Mouse (Mus musculus) left cerebral cortex, adult 9 months (tissue): ENCODE measurements around the gene Cacng5.
A peak's percentile ranks its signal among the peaks of the same experiment; 100 is the strongest.

Source experiments
- DNase-seq, 2 experiments: peaks; one replicate each; pipeline ENCODE4 v3.0.0; 2022; ENCODE audit warnings: low spot score in 2 of 2

Gene Cacng5

DNA sequence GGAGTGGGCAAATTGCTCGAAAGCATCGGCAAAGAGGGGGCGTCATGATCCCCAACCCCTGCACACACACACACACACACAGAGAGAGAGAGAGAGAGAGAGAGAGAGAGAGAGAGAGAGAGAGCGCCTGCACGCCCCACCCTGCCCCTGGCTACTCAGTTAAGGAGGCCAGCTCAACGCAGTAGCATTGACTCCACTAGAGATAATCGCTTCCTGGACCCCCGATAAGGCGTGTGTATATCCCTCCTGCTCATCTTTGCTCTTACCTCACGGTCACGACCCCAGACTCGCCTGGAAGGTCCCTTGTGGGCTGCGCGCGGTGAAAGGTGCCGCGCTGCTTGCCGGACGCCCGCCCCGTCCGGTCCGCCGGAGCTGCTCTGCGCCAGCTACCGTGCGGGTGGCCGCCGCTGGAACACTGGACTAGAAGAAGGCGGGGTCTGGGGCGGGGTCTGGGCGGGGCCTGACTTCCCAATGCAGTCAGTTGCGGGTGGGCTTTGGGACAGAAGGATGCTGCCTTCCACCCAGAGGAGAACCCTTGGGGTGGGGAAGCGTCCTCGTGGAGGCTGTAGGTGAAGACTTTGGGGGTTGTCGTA, at the start of gene Cacng5:
Gene Cacng5, minus strand, starts transcription at position 422 of the 593 bp plus-strand sequence.
- DNase-seq: no peak

DNA sequence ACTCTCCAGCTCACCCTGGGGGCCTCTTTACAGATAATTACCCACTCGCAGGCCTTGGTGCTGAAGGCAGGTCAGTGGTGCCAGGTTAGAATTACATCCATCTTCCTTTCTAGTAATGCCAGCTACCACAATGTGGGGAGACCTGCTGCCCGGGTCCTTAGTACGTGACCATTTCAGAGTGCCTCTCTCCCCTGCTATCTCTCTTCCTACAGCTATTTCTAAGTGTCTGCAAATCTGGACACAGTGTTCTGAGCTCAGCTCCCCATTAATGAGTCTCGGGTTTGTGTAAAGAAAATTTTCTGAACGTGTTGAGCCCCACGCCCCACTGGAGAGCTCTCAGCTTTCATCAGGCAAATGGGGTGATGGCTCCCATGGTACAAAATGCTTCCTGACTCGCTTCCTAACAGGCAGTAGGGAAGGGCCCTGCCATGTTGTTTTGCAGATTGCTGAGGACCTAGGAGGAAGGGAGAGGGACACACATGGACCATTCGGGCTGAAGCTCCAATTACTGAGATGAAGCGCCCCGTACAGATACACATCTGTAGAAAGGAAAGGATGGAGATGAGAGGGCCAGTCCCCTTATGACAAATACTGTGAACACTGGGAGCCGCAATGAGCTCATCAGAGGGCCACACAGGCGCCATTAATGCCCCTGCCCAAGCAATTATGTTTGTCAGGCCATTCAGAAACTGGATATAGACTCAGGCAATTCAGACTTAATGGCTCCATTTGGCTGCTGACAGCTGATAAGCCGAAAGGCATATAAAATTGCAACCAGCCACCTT, 42.9 kb upstream of the Cacng5 start:
- DNase-seq: no peak

DNA sequence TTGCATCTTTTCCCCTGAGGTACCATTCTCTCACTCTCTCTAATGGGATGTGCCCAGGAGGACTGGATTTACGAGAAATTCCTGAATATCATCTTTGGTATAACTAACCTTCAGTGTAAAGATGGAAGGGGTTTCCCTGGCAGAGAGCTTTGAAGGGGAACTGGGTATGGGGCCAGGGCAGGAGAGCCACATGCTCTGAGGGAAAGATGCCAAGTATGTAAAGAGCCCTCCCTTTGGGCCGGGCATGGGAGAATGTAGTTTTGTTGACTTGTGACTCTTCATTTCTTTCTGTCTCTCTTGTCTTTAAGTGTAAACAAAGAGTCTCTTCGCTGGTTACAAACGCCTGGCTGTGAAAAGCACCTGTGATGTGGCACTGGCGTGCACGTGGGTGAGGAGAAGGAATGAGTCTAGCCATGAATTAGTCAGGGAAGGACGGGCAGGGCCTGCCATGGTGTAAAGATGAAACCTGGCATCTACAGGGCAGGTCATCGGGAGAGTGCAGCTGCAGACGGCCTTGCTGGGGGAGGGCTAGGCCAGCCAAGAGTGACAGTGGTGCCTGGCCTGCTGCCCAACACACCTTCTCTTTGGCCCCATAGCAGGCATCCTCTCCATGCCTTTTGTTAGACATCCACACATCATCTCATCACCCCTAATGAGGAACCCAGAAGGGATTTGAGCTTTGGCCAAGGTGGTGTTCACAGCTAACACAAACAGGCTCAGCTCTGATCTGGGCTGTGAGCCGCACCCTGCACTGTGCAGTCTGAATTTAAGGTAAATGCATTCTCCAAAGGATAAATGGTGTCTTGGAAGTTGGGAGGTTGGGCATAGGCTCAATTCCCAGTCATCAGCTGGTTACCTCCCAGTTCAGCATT, 40.6 kb upstream of the Cacng5 start:
- DNase-seq: no peak

DNA sequence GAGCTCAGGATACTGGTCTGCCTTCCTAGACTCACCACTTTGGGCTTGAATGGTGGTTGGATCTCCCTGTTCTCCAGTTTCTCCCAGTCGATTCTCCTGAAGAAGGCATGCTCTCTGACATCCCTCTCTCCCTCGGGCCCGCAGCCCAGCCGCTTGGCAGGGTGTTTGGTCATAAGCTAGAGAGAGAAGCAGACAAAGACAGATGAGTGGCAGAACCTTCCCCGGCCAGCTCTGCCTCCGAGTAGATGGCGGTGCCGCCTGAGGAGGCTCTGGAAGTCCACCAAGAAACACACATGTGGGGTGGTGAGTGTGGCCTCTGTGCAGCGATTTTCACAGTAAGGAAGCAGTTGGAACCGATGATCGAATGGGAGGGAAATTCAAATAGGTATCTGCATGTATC, 36.6 kb upstream of the Cacng5 start:
- DNase-seq: no peak

- DNase-seq: no peak
Measured at GRCm38 (mm10) chr11:107950658-107951057, 35.8 kb upstream of the Cacng5 start.

- no peak for DNase-seq
Measured at GRCm38 (mm10) chr11:107950211-107950610, 35.4 kb upstream of the Cacng5 start.

DNA sequence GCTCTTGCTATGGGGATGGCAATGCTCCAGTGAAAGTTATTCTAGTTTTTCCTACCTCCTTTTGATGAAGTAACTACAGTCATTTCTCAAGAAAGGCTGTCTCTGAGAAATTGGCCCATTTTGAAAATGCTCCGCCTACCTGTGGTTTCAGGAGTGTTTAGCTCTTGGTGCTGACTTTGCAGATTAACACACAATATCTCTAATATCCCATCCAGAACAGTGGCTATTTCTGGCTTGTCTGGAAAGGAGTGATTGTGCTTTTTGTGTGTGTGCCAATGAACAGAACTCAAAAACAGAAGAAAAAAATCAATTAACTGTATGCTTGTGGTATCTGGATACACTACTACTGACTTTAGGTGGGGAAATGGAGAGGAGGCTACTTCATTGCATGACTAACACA, 33.1 kb upstream of the Cacng5 start:
- no peak for DNase-seq

DNA sequence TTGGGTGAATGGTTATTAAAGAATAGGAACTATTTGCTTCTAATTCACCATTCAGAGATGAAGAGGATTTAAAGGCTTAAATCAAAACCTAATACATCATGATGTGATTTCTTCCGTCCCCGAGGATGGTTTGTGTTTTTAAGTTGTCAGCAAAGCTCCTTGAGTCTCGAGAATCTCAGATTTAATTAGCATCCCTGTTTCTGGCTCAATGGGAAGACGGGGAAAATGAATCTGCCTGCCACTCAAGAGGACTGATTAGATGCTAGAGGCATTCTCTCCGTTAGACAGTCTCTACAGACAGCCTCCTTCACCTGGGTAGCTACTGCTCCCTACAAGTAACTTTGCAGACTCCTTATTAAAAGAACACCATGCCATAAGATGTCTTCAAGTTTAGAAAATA, 32.0 kb upstream of the Cacng5 start:
- DNase-seq: no peak

DNA sequence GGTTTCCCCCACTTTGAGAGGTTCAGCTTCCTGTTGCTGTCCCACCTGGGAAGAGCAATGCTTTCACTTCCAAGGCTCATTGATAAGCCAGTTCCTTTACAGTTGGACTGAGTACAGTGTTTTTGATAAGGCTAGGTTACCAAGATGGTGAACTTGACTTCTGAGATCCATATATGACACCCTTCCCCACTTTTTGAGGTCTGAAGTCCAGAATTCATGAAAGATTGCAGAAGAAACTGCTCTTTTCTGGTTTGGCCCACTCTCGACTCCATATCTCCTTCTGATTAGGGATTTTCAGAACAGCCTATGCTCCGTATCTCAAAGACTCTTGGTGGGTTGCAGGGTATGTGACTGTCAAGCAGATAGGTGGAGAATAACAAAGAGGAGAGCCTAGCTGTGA, 22.1 kb upstream of the Cacng5 start:
- no peak for DNase-seq

DNA sequence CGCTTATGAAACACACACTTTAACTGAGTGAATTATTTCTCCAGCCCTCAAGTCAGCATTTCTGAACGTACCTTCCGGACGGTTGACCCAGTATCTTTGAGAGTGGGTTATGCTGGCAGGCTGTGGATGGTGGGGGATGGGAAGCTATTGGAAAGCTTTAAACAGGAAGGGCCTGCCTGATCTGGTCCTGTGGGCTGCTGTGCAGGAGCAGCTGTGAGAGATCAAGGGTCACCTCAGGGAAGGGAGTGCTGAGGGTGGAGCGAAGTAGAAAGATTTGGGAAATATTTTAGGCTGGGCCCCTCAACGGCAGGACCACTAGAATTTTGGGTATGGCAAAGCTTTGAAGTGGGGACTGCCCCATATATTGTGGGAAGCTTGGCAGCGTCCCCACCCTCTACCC, 16.9 kb upstream of the Cacng5 start:
- DNase-seq: no peak

DNA sequence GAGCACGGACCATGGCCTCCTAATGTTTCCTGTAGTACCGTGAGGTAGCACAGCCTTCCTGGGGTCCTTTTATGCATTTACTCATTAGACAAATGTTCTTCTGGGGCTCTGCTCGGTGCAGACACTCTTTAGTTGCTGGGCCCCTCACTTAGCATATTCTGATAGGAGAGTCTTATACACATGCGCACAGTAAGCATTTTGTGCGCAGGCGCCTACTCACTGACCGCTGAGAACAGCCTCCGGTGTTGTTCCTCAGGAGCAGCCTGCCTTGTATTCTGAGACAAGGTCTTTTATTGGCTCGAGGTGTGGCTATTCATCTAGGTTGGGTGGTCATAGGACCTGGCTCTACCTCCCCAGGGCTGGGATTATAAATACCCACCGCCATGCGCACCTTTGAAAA, 16.4 kb upstream of the Cacng5 start:
- DNase-seq: no peak

DNA sequence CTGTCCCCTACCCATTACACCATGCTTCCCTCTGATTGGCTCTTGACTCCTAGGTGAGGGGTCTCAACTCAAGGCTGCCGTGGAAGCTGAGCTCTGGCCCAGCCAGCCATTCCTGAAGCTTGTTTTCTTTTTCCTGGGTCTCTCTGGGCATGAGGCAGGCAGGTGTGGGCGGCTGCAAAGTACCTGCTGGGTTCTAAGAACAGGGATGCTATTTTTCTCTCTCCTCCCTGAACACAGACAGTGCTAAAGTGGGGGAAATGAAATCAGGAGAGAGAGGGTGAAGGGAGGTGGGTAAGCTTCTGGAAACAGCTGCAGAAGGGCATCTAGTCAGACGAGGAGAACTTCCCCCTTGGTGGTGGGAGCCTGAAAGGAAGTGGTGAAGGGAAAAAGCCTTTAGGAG, 14.9 kb upstream of the Cacng5 start:
- DNase-seq: peak in 1 of 2 experiments; percentile 50

DNA sequence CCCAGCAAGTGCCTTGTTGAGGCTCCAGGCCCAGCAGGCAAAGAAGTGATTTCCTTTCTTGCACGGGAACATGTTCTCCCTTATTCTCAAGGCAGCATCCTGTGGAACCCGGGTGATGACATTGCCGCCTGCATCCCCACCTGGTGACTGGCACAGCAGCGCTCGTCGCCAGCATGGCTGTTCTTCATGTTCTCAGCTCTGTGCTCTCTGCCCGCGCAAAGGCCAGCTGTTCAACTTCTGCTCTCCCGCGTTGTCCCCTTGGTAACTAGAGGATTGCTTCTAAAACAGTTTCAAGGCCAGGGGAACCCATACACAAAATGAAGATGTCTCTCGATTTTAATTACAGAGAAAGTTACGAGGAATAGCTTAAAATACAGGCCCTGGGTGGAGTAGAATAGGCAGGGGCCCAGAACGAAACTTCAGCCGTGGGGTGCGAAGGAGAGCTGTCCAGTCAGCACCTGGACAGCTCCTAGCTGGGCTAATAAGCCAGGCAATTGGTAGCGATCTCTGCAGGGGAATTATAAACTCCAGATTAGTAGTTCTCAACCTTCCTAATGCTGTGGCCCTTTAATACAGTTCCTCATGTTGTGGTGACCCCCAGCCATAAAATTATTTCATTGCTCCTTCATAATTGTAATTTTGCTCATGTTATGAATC, 5.1 kb upstream of the Cacng5 start:
- DNase-seq: no peak

GRCm38 (mm10) chr11:107917721-107918235, 2.9 kb upstream of the Cacng5 start:
- DNase-seq: peak in 1 of 2 experiments; percentile 26

DNA sequence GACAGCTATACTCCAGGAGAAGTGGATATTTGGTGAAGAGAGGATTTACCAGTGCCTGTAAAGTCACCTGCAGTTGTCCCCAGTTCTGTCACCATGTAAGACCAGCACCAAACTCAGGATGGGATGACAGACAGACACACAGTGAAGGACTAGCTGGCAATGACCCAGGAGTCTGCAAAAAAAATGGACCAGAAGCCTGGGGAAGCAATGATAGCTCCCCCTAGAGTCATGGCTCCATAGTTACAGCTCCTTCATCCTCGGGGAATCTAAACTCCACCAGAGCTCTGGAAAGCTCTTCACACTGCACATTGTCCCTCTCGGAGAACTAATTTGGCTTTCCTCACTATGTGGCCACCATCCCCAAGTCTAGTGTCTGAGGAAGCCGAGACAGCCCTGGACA, 1.5 kb downstream of the Cacng5 start:
- DNase-seq: no peak

DNA sequence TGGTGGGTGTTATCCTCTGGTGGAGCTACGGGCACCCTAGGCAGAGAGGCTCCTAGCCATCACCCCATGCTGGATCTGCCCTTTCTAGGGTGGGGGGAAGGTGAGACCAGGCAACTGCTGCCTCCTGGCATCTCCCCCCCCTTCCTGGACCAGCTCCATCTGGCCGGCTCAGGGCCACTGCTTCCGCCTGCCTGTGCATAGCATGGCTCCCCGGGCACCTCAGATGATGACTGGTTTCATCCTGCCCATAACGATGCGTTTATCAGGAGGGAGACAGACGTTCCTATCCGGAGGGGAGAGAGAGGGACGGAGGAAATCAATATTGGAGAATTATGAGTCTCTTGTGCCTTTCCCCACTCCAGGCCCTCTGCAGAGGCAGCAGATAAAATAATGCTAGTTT, 9.5 kb downstream of the Cacng5 start:
- no peak for DNase-seq

GRCm38 (mm10) chr11:107903966-107904605, 10.8 kb downstream of the Cacng5 start:
- DNase-seq: no peak

DNA sequence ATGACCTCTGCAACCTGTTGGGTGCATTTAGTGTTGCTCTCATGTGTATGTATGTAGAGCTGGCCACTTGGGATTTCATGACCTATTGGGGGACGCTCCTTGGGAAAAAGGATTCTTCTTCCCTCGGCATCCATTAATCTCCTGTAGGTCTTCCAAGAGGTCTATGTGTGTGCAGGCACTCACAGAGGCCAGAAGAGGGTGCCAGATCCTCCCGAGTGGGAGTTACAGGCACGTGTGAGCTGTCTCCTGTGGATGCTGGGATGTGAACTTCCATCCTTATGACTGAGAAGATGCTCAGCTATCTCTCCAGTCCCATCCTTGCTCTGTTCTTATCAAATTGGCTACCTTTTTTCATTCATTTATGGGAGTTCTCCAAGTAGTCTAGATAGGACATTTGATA, 14.4 kb downstream of the Cacng5 start:
- DNase-seq: no peak

- DNase-seq: no peak
Measured at GRCm38 (mm10) chr11:107898698-107899097, 16.2 kb downstream of the Cacng5 start.

- DNase-seq: no peak
Measured at GRCm38 (mm10) chr11:107895635-107896034, 19.2 kb downstream of the Cacng5 start.

GRCm38 (mm10) chr11:107891377-107891776, 23.5 kb downstream of the Cacng5 start:
- no peak for DNase-seq
